Mouse (Mus musculus) heart, embryonic 11.5 days (tissue): ENCODE data around the gene Il1rl1. TPM values are rescaled to one million over a fixed set of nuclear protein-coding genes. Genes with fewer than 3 reads are reported as not detected.

Experiments
- ATAC-seq: fragments of 200-750 bp; cut with Nextera tagmentation; replicated peaks from 2 replicates; pipeline ENCODE4 v1.8.0; 2017; ENCODE audit warnings: moderate library complexity; ENCODE audit not compliant: insufficient number of reproducible peaks, low FRiP score, low TSS enrichment
- H3K27ac ChIP-seq: fragments of 300-500 bp; sonication (generic); 2 replicates; pipeline ENCODE4 v1.5.1; 2014; ENCODE audit warnings: mild to moderate bottlenecking, low read depth, low read length
- H3K27me3 ChIP-seq: fragments of 300-500 bp; sonication (generic); 2 replicates; pipeline ENCODE4 v1.6.1; 2014; ENCODE audit warnings: mild to moderate bottlenecking, low read length, mixed read lengths; ENCODE audit not compliant: control insufficient read depth, insufficient read depth
- H3K36me3 ChIP-seq: fragments of 300-500 bp; sonication (generic); 2 replicates; pipeline ENCODE4 v1.6.1; 2014; ENCODE audit warnings: mild to moderate bottlenecking, low read length, moderate library complexity, mixed read lengths; ENCODE audit not compliant: control insufficient read depth, insufficient read depth
- H3K4me1 ChIP-seq: fragments of 300-500 bp; sonication (generic); 2 replicates; pipeline ENCODE4 v1.6.1; 2014; ENCODE audit warnings: low read length; ENCODE audit not compliant: control insufficient read depth, insufficient read depth
- H3K4me2 ChIP-seq: fragments of 300-500 bp; sonication (generic); 2 replicates; pipeline ENCODE4 v1.6.1; 2014; ENCODE audit warnings: mild to moderate bottlenecking, moderate library complexity
- H3K4me3 ChIP-seq: fragments of 300-500 bp; sonication (generic); 2 replicates; pipeline ENCODE4 v1.5.1; 2014; ENCODE audit warnings: low read depth, low read length
- H3K9ac ChIP-seq: fragments of 300-500 bp; sonication (generic); 2 replicates; pipeline ENCODE4 v1.6.1; 2014; ENCODE audit warnings: mild to moderate bottlenecking, low read depth, low read length, moderate library complexity
- H3K9me3 ChIP-seq: fragments of 300-500 bp; sonication (generic); replicated peaks from 2 replicates; pipeline ENCODE4 v1.6.1; 2016; ENCODE audit warnings: low read length; ENCODE audit not compliant: control insufficient read depth
- WGBS: fragments of 180-500 bp; shearing (Covaris S2); extraction: QIAGEN DNeasy Blood & Tissue Kit; methylation state at CpG from one replicate; pipeline ENCODE4 v1.1.7; 2014; ENCODE audit not compliant: insufficient replicate concordance; 5-methylcytosine and 5-hydroxymethylcytosine counted together
- polyA plus RNA-seq: library from polyadenylated mRNA; unstranded; fragments of >200 nt; fragmentation: Nextera tagmentation; extraction: Ambion mirVana; gene quantifications from 2 replicates; pipeline ENCODE4 v1.2.1, GENCODE M21; 2014

Il1rl1 gene
- polyA plus RNA-seq, result 0.04 and 0.17 TPM in 2 replicates

GRCm38 (mm10) chr1:40428910-40429675 lies at the start of gene Il1rl1:
Gene Il1rl1 (plus strand): TSS chr1:40429570.
- WGBS, result 55% methylated on average over 5 of the region's 5 CpGs
- Histone ChIP-seq H3K4me3 (no peak within 1 kb of the TSS), H3K27me3 (no peaks in the 10 kb centered on the region), H3K9me3 (no peaks in the 10 kb centered on the region), H3K9ac (no peak within 1 kb of the TSS), H3K4me1 (no peaks in the 10 kb centered on the region), H3K4me2 (no peak within 1 kb of the TSS), H3K36me3 (no peaks in the 10 kb centered on the region), H3K27ac (no peak within 1 kb of the TSS)
- no peak for ATAC-seq

GRCm38 (mm10) chr1:40380111-40380510 lies 49.3 kb upstream of the Il1rl1 start:
- no peak overlapping the region for H3K9ac ChIP-seq
- ATAC-seq, result no peak
- no peaks in the 10 kb centered on the region for H3K27me3 ChIP-seq
- H3K4me1 ChIP-seq, result no peaks in the 10 kb centered on the region
- H3K9me3 ChIP-seq, result no peaks in the 10 kb centered on the region
- WGBS, result 54% methylated on average over 6 of the region's 6 CpGs
- no peak overlapping the region for H3K4me2 ChIP-seq
- no peaks in the 10 kb centered on the region for H3K36me3 ChIP-seq
- no peak overlapping the region for H3K4me3 ChIP-seq
- H3K27ac ChIP-seq, result no peak overlapping the region

GRCm38 (mm10) chr1:40380990-40381389 lies 48.4 kb upstream of the Il1rl1 start:
- no peak overlapping the region for H3K4me2 ChIP-seq
- no peak overlapping the region for H3K27ac ChIP-seq
- no peaks in the 10 kb centered on the region for H3K4me1 ChIP-seq
- no peak overlapping the region for H3K9ac ChIP-seq
- H3K27me3 ChIP-seq, result no peaks in the 10 kb centered on the region
- H3K9me3 ChIP-seq, result no peaks in the 10 kb centered on the region
- H3K4me3 ChIP-seq, result no peak overlapping the region
- H3K36me3 ChIP-seq, result no peaks in the 10 kb centered on the region
- WGBS, result 78% methylated on average over 11 of the region's 11 CpGs
- ATAC-seq, result no peak

GRCm38 (mm10) chr1:40382841-40383240 lies 46.5 kb upstream of the Il1rl1 start:
- WGBS, result 75% methylated on average over 5 of the region's 5 CpGs
- H3K9ac ChIP-seq, result no peak overlapping the region
- H3K36me3 ChIP-seq, result no peaks in the 10 kb centered on the region
- H3K4me2 ChIP-seq, result no peak overlapping the region
- ATAC-seq, result no peak
- no peaks in the 10 kb centered on the region for H3K27me3 ChIP-seq
- H3K4me3 ChIP-seq, result no peak overlapping the region
- H3K4me1 ChIP-seq, result no peaks in the 10 kb centered on the region
- H3K27ac ChIP-seq, result no peak overlapping the region
- no peaks in the 10 kb centered on the region for H3K9me3 ChIP-seq

GRCm38 (mm10) chr1:40384931-40385545 lies 44.3 kb upstream of the Il1rl1 start:
- H3K9ac ChIP-seq, result no peak overlapping the region
- no peaks in the 10 kb centered on the region for H3K9me3 ChIP-seq
- no peaks in the 10 kb centered on the region for H3K27me3 ChIP-seq
- H3K4me3 ChIP-seq, result no peak overlapping the region
- H3K4me1 ChIP-seq, result no peaks in the 10 kb centered on the region
- H3K27ac ChIP-seq, result no peak overlapping the region
- no peak for ATAC-seq
- 86% methylated on average over 8 of the region's 8 CpGs for WGBS
- H3K36me3 ChIP-seq, result no peaks in the 10 kb centered on the region
- no peak overlapping the region for H3K4me2 ChIP-seq

- ATAC-seq, result no peak
- Histone ChIP-seq H3K27me3 (no peaks in the 10 kb centered on the region), H3K27ac (no peak overlapping the region), H3K4me3 (no peak overlapping the region), H3K36me3 (no peaks in the 10 kb centered on the region), H3K4me2 (no peak overlapping the region), H3K4me1 (no peaks in the 10 kb centered on the region), H3K9ac (no peak overlapping the region), H3K9me3 (no peaks in the 10 kb centered on the region)
- 76% methylated on average over 3 of the region's 3 CpGs for WGBS
Measured at GRCm38 (mm10) chr1:40391374-40391773, 38.0 kb upstream of the Il1rl1 start.

GRCm38 (mm10) chr1:40392535-40392934 lies 36.8 kb upstream of the Il1rl1 start:
- Histone ChIP-seq H3K9ac (no peak overlapping the region), H3K27me3 (no peaks in the 10 kb centered on the region), H3K4me1 (no peaks in the 10 kb centered on the region), H3K4me3 (no peak overlapping the region), H3K27ac (no peak overlapping the region), H3K9me3 (no peaks in the 10 kb centered on the region), H3K4me2 (no peak overlapping the region), H3K36me3 (no peaks in the 10 kb centered on the region)
- no peak for ATAC-seq
- 79% methylated on average over 6 of the region's 6 CpGs for WGBS

- no peak for ATAC-seq
- no peaks in the 10 kb centered on the region for H3K4me1 ChIP-seq
- no peaks in the 10 kb centered on the region for H3K9me3 ChIP-seq
- WGBS, result 77% methylated on average over 7 of the region's 7 CpGs
- no peak overlapping the region for H3K9ac ChIP-seq
- no peaks in the 10 kb centered on the region for H3K27me3 ChIP-seq
- H3K27ac ChIP-seq, result no peak overlapping the region
- H3K4me3 ChIP-seq, result no peak overlapping the region
- no peaks in the 10 kb centered on the region for H3K36me3 ChIP-seq
- no peak overlapping the region for H3K4me2 ChIP-seq
Measured at GRCm38 (mm10) chr1:40393214-40393613, 36.2 kb upstream of the Il1rl1 start.

GRCm38 (mm10) chr1:40399639-40400038 lies 29.7 kb upstream of the Il1rl1 start:
- no peak for ATAC-seq
- WGBS, result 87% methylated on average over 6 of the region's 6 CpGs
- Histone ChIP-seq H3K4me2 (no peak overlapping the region), H3K27me3 (no peaks in the 10 kb centered on the region), H3K27ac (no peak overlapping the region), H3K4me3 (no peak overlapping the region), H3K9me3 (no peaks in the 10 kb centered on the region), H3K9ac (no peak overlapping the region), H3K36me3 (no peaks in the 10 kb centered on the region), H3K4me1 (no peaks in the 10 kb centered on the region)
